Mouse (Mus musculus): ENCODE data around the gene Bsg.

Gene Bsg

DNA sequence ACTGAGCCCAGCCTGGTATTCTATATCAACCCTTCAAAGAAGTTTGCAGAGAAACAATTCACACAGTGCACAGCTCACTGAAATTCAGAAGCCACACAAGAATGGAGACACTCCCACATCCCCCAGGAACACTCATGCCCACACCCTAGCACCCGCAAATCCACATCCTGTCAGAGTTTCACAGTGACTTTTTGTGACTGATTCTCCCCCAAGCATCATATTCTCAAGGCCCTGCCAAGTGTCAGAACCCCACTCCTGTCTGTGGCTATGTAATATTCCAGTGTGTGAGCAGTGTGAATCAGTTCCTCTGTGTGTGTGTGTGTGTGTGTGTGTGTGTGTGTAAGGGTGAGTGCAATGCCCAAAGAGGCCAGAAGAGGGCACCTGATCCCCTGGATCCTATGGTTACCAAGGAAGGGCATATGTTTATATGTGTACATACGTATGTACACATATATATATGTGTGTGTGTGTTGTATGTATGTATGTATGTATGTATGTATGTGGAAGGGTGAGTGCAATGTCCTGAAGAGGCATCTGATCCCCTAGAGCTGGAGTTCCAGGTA, 12.2 kb upstream of the Bsg start:
- TF ChIP-seq GATA4 (IDR thresholded peaks at IDR 0.05; ENCODE audit: insufficient replicate concordance, low read length), result no peak

DNA sequence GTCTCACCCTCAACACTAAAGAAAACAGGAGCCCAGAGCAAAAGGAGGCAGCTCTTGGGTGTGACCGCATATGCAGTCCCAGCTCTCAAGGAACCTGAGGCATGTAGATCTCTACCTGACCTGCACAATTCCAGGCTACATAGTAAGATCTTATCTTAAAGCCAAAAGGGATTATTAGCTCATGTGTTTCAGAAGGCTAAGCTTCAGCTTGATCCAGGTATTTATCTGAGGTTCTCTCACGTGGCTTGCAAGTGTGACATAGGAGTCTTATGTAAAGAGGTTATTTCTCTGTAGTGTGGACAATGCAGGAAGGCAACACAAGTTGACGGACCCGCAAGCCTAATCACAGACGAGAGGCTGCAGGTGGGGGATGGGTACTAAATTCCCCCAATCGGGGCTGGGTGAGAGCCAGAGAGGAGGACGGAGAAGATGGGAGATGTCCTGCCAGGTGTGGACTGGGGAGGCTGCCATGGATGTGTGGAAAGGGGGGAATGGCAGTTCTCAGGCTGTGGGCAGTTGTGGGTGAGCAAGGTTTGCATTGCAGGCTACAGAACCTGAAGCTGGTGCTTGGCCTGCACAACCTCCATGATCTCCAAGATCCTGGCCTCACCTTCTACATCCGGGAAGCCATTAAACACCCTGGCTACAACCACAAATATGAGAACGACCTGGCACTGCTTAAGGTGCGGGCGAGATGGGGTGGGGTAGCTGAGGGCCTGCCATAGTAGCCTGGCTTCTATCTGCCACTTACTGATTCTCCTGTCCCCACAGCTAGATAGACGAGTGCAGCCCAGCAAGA, 10.5 kb upstream of the Bsg start:
- TF ChIP-seq GATA4 (IDR thresholded peaks at IDR 0.05; ENCODE audit: insufficient replicate concordance, low read length), result no peak

DNA sequence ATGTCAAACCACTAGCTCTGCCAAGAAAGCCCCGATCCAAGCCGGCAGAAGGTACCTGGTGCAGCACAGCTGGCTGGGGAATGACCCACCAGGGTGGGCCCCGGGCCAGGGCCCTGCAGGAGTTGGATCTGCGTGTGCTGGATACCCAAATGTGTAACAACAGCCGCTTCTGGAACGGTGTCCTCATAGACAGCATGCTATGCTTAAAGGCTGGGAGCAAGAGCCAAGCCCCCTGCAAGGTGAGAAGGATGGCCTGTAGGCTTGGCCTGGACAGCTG, 10.0 kb upstream of the Bsg start:
- no peak for TF ChIP-seq GATA4 (IDR thresholded peaks at IDR 0.05; ENCODE audit: insufficient replicate concordance, low read length)

DNA sequence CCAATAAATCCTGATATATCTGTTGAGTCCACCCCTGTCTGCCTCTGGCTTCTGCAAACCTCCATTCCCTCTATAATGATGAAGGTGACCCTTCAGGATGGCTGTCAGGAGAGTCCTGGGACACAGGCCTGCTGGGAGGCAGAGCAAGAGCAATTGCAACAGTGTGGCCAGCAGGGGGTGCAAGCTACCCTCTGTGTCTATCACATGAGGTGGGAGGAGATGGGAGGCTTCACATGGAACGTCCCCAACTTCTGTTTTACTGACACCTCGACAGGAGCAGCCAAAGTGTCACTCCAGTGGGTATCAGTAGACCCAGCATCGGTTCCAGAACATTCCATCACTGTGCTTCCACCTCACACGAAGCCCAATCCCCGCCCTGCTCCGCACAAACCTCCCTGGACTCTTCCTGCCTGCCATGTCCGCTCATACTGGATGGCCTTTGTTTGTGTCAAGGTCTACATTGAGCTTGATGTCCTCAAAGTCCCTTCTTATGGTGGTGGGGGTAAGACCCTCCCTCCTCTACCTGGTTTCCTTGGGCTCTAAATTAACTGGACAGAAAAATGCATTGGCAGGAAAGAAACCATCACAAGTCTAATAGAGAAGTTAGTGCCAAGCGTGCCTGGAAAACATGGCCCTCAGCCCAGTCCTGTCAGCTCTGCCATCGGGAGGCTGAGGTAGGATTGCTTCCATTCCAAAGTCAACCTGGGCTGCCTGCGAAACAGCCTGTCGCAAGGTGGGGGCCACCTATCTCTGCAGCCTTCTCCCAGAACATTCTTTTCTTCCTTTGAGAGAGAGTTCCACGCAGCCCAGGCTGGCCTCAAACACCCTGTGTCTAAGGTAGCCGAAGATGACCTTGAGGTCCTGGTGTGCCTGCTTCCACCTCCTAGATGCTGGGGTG, 8.8 kb upstream of the Bsg start:
- TF ChIP-seq GATA4 (IDR thresholded peaks at IDR 0.05; ENCODE audit: insufficient replicate concordance, low read length), result no peak

DNA sequence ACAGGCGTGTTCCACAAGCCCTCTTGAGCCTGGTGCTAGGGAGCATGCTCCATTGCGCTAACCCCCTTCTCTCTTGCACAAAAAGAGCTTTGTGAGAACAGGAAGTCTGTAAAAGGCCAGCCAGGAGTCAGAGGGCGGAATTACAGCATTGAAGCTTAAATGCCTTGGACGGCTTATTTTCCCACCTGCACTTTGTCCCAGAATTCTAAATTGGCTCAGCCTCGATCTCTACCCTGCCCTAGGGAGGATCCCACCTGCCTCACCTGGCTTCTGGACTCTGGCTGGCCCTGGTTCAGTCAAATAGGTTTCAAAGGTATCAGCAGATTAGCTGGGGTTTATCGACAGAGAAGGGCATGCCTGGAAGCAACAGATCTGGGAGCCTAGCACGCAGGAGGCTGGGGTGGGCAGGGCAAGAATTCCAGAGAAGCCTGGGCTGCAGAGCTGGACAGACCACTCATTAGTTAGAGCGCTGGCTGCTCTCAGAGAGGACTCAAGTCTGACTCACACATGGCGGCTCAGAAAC, 8.1 kb upstream of the Bsg start:
- TF ChIP-seq GATA4 (IDR thresholded peaks at IDR 0.05; ENCODE audit: insufficient replicate concordance, low read length), result no peak

DNA sequence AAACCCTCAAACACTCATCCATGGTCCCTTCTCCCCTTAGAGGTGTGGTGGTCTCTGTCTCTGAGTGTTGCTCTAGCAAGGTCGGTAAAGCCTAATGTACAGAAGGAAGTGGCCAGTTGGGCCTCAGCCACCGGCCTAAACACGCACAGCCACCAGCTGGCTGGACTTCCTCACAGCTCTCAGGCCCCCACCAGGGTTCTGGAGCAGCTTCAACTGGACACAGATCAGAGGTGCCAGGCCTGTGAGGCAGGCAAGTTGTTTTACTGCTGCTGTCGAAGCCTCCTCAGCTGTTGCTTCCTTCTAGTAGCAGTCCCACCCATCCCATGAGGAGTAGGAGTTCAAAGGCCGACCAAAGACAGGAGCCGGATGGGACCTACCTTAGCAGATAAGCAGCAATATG, 6.4 kb upstream of the Bsg start:
- TF ChIP-seq GATA4 (IDR thresholded peaks at IDR 0.05; ENCODE audit: insufficient replicate concordance, low read length), result no peak

DNA sequence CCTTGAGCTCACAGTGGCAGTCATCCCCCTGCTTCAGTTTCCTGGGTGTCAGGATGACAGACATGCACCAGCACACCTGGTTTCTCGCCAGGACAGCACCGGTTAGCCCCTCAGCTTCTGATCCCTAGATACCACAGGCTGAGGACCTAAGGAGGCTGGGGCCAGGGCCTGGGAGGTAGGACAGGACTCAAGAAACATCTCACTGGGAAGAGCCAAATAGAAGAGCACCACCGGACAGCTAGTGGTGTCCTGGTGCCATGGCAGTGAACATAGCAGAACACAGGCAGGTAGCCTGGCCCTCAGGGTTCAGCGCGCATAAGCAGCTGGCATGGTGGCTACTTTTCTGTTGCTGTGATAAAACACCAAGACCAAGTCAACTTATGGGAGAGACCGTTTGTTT, 5.8 kb upstream of the Bsg start:
- no peak for TF ChIP-seq GATA4 (IDR thresholded peaks at IDR 0.05; ENCODE audit: insufficient replicate concordance, low read length)

DNA sequence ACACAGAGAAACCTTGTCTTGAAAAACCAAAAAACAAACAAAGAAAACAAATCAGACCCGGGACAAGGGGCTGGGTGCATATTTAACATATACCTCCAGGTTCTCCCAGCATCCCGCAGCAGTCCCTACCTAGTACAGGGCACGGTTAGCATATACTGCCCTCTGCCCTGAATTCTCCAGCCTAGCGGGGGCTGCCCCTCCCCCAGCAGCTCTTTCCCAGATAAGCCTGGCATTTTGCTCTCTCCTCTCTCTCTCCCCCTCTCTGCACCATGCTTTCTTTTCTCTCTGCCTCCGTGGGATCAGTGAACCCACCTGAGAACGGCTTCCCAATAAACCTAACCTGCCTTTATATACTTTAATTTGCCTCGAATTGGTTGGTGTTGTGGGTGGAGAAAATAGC, 3.6 kb upstream of the Bsg start:
- TF ChIP-seq GATA4 (IDR thresholded peaks at IDR 0.05; ENCODE audit: insufficient replicate concordance, low read length), result no peak

DNA sequence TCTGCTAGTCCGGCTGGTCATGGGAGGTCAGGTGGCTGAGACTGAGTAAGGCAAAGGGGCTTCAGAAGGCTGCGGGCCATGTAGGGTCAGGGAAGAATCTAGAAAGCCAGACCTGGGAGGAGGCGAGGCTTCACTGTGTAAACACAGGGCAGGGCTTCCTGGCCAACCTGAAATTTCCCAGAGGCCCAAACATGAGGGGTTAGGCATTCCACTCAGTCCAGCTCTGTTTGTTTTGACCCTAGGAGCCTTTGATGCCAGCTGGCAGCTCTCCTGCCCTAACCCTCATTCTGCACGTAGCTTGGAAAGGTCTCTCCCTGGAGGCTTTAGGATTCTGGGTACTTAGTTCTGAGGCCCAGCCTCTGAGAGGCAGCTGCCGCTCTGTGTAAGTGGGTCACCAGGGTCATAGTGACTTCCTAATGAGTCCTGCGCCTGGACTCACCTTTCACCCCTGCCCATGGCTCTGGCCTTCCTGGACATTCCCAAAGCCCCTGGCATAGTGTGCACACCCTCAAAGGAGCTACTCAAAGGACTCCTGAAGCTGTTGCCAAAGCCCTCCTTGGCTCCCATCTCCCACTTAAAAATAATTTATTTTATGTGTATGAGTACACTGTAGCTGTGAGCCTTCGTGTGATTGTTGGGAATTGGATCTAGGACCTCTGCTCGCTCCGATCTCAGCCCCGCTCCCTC, 2.7 kb upstream of the Bsg start:
- TF ChIP-seq GATA4 (IDR thresholded peaks at IDR 0.05; ENCODE audit: insufficient replicate concordance, low read length), result no peak

DNA sequence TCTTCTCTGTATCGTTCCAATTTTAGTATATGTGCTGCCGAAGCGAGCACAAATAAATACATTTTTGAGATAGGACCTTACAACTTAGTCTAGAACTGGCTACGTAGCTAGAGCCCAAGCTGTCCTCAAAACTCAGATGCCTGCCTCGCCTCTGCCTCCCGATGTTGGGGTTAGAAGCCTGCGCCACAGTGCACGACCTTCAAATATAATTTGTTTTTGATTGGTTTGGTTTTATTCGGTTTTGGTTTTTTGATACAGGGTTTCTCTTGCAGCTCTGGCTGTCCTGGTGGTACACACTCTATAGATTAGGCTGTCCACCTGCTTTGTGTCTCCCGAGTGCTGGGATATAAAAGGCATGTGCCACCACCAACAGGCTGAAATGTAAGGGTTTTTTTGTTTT, 750 bp upstream of the Bsg start:
- no peak for TF ChIP-seq GATA4 (IDR thresholded peaks at IDR 0.05; ENCODE audit: insufficient replicate concordance, low read length)

DNA sequence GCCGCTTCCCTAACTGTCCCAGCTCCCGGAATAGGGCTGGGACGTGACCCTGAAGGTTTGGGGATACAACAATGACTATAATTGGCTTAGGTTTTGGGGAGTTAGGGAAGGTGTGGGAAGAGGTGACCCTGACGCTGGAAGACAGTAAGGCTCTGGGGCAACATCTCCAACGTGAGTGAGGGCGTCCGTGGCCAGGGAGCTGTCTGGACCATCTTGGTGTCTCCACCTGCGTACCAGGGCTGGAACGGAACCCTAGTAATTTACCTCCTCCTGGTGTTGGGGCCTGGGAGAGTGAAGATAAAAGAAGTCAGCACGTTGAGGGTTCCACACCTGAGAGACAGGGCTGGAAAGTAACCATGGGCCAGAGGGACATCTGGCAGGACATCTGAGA, 674 bp downstream of the Bsg start:
- TF ChIP-seq GATA4 (IDR thresholded peaks at IDR 0.05; ENCODE audit: insufficient replicate concordance, low read length), result no peak

DNA sequence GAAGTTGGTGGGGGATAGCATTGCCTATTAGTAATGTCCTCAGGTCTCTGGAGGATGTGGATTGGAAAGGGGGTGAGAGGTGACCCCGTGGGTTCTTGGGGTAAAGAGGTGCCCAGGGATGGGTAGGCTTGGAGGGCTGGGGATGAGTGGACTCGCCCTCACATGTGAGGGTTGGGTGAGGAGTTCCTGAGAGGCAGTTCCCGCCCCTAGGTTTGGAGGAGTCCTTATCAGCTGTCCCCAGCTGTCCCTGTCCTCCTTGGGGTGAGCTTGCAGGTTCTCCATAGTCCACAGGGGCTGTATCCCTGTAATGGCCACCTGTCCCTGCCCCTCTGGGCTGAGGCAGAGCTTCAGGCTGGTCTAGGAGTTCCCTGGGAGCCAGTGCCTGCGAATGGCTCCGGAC, 1.7 kb downstream of the Bsg start:
- no peak for TF ChIP-seq GATA4 (IDR thresholded peaks at IDR 0.05; ENCODE audit: insufficient replicate concordance, low read length)

DNA sequence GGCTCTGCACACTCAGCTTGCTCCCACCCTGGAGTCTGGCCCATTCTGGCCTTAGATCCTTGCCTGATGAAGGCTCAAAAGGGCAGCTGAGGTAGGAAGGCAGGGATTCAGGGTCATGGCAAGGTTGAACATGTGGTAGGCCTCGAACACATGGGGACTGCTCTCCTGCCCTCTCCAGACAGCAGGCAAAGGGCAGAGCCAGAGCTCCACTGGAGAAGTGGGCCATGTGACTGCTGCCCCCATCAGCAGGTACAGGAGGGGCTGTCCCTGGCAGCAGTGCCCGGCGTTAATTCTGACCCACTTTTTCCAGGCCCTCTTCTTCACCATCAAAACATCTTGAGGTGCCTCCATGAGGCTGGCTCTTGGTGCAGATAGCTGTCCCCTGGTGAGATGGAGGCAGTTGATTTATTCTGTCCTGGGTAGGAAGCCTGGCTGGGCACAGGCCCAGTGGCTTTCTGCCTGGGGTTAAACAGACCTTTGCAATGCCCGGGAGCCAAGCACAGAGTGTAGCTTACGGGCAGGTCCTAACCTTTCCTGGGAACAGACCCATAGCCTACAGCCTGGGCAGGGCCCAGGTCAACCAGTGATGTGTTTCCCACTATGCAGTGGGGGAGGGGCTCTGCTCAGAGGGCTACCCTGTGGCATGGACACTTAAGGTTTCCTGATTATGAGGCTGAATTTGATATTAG, 2.3 kb downstream of the Bsg start:
- no peak for TF ChIP-seq GATA4 (IDR thresholded peaks at IDR 0.05; ENCODE audit: insufficient replicate concordance, low read length)

DNA sequence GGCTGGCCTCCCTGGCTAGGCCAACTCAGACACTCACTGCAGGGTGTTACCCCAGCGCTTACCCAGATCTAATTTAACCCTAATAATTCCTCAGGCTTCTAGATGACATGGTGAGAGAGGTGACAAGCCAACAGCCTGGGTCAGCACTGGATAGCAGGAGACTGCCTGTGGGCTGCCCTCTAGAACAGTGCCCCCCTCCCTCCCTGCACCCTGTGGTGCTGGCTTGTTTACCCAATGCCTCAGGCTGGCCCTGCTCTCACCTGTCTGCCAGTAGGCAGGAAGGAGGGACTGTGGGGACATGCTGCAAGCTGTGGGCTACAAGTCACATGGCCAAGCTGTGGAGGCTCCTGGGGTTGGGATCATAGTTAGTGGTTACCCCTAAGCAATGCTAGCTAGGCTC, 2.9 kb downstream of the Bsg start:
- no peak for TF ChIP-seq GATA4 (IDR thresholded peaks at IDR 0.05; ENCODE audit: insufficient replicate concordance, low read length)

DNA sequence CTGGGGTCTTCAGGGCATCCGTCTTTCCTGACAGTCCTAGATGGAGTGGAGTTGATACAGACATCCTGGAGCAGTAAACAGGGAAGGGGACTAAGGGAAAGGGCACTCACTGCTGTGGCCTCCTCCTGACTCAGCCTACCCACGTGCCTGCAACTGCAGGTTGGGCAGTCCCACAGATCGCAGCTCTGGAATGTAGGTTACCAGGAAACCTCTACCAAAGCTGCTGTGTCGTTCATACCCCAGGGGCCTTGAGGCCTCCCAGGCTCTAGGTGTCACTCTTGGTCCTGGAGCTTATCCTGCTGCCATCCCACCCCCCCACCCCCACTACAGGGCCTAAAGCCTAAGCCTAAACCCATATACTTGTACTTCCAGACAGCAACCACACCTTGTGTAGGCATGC, 3.5 kb downstream of the Bsg start:
- TF ChIP-seq GATA4 (IDR thresholded peaks at IDR 0.05; ENCODE audit: insufficient replicate concordance, low read length), result no peak
